Mouse (Mus musculus) embryonic fibroblast, embryonic 13.5 days (primary cell): ENCODE measurements around the gene Rabl3. TPM values are rescaled to one million over a fixed set of nuclear protein-coding genes. Genes with fewer than 3 reads are reported as not detected.

Experiments used
- H3K27ac ChIP-seq: 2 replicates; pipeline ENCODE4 v1.5.1; 2012; ENCODE audit warnings: low read length, control low read depth, inconsistent platforms; ENCODE audit not compliant: insufficient read depth
- H3K4me1 ChIP-seq: 2 replicates; pipeline ENCODE4 v1.6.1; 2011; ENCODE audit warnings: low read length; ENCODE audit not compliant: control insufficient read depth, insufficient read depth
- H3K4me3 ChIP-seq: 2 replicates; pipeline ENCODE4 v1.5.1; 2011; ENCODE audit warnings: mild to moderate bottlenecking, control low read depth, low read length; ENCODE audit not compliant: insufficient read depth
- CTCF ChIP-seq: IDR thresholded peaks from 2 replicates; pipeline ENCODE4 v1.5.1; 2011; ENCODE audit warnings: mild to moderate bottlenecking, control low read depth, low read length, moderate library complexity, borderline replicate concordance; ENCODE audit not compliant: insufficient read depth
- POLR2A ChIP-seq: IDR thresholded peaks from 2 replicates; pipeline ENCODE4 v1.6.1; 2011; ENCODE audit warnings: low read depth, mild to moderate bottlenecking, control low read depth, low read length, moderate library complexity
- polyA plus RNA-seq: library from polyadenylated mRNA; stranded (reverse); fragments of >200 nt; gene quantifications from 2 replicates; pipeline ENCODE4 v1.2.4, GENCODE M21; 2011; ENCODE audit warnings: low read depth; ENCODE audit not compliant: missing spikeins, insufficient read length

Gene Rabl3
- polyA plus RNA-seq, 1 experiment: 18.7 TPM

GRCm38 (mm10) chr16:37571554-37571953 is 31.9 kb downstream of the Rabl3 start:
- Histone ChIP-seq H3K27ac (no peak overlapping the region), H3K4me1 (no peaks in the 10 kb centered on the region)
- TF ChIP-seq CTCF: no peak
- no peak for TF ChIP-seq POLR2A

DNA sequence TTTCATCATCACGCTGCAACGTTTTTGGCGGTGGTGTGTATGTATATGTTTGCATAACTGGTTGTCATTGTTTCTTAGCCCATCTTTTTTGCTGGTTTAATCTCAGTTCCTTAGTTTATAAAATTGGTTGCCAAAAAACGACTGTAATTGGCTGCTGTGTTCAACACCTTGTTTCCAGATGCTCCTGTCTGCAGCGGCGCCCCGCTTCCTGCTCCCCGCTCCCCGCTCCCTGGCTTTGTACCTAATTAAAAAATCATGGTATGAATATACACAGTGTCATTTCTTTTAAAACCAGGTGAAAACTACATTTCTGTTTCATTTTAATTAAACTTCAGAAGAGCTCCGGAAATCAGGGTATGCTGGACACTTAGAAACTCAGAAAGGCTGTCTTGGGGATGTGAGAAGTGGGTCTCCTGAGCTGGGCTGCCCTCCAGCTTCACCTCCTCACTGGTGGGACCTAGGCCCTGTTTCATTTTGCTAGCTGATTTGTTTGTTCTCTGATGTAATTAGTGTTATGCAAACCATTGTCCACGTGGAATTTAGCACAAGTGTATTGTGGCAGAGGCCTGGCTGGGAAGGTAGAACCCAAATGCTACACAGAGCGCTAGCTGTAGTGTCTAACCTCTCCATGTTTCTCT is 32.6 kb downstream of the Rabl3 start:
- no peak overlapping the region for H3K27ac ChIP-seq
- TF ChIP-seq CTCF (no peak), POLR2A (no peak)
- no peak overlapping the region for H3K4me3 ChIP-seq
- H3K4me1 ChIP-seq: no peaks in the 10 kb centered on the region

More at GRCm38 (mm10) chr16:37571554-37571953, 31.9 kb downstream of the Rabl3 start:
- H3K4me3 ChIP-seq: no peak overlapping the region

GRCm38 (mm10) chr16:37573061-37573460 is 33.4 kb downstream of the Rabl3 start:
- Histone ChIP-seq H3K27ac (no peak overlapping the region), H3K4me1 (no peaks in the 10 kb centered on the region), H3K4me3 (no peak overlapping the region)
- TF ChIP-seq CTCF (no peak), POLR2A (no peak)

DNA sequence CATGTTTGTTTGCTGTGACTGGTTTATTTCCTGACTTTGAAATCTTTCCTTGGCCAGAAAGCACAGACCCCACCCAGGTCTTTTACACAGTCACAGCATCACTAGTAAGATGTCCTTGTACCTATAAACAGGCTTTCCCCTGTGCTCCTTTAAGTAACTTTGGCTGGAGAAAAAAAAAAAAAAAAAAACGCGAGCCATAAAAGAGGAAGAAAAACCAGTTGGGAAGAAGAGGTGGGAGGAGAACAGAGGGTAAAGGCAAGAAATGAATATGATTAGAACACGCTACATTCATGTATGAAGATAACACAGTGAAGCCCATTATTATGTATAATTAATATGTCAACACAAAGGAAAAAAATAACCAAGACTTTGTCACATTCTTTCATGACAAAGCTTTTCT is 35.6 kb downstream of the Rabl3 start:
- no peak overlapping the region for H3K27ac ChIP-seq
- TF ChIP-seq POLR2A (no peak), CTCF (no peak)
- H3K4me3 ChIP-seq: no peak overlapping the region
- H3K4me1 ChIP-seq: no peaks in the 10 kb centered on the region

DNA sequence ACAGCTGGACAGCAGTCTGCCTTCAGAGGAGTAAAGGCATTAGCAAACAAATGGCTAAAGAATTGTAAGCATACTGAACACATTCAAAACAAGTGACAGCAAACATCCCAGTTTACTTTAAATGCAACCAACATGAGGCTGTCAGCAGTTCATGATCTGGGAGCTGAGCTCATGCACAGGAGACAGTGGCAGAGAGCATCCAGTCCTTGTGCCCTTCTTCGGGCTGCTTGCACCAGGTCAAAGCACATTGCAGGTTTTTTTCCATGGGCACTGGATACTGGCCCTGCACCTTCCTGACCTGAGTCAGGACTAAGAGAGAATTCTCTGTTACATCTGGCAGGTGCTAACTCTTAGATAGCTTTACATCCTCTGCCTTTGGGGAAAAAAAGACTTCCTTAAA is 39.9 kb downstream of the Rabl3 start:
- Histone ChIP-seq H3K27ac (no peak overlapping the region), H3K4me1 (0 out of 2 replicates have a peak, but pooled peaks cover 2% of the 10 kb centered on the region), H3K4me3 (no peak overlapping the region)
- TF ChIP-seq CTCF (no peak), POLR2A (no peak)

- Histone ChIP-seq H3K4me1 (0 out of 2 replicates have a peak, but pooled peaks cover 2% of the 10 kb centered on the region), H3K27ac (no peak within 1 kb of the TSS), H3K4me3 (no peak within 1 kb of the TSS)
- TF ChIP-seq POLR2A: no peak
- no peak for TF ChIP-seq CTCF
These were observed 40.3 kb downstream of the Rabl3 start, which contains the start of gene Hgd for GRCm38 (mm10) chr16:37579994-37580393. Gene Hgd, plus strand, starts transcription at chr16:37580153.

- Histone ChIP-seq H3K4me1 (0 out of 2 replicates have a peak, but pooled peaks cover 2% of the 10 kb centered on the region), H3K27ac (no peak overlapping the region), H3K4me3 (no peak overlapping the region)
- no peak for TF ChIP-seq CTCF
- no peak for TF ChIP-seq POLR2A
These were observed 41.0 kb downstream of the Rabl3 start for GRCm38 (mm10) chr16:37580651-37581050.

GRCm38 (mm10) chr16:37581901-37582300 is 42.2 kb downstream of the Rabl3 start:
- no peak overlapping the region for H3K4me3 ChIP-seq
- TF ChIP-seq POLR2A (no peak), CTCF (no peak)
- H3K4me1 ChIP-seq: 0 out of 2 replicates have a peak, but pooled peaks cover 2% of the 10 kb centered on the region
- H3K27ac ChIP-seq: no peak overlapping the region

- Histone ChIP-seq H3K4me3 (no peak overlapping the region), H3K4me1 (0 out of 2 replicates have a peak, but pooled peaks cover 2% of the 10 kb centered on the region), H3K27ac (no peak overlapping the region)
- TF ChIP-seq POLR2A: no peak
- no peak for TF ChIP-seq CTCF
These were observed 43.6 kb downstream of the Rabl3 start for GRCm38 (mm10) chr16:37583306-37583705.

DNA sequence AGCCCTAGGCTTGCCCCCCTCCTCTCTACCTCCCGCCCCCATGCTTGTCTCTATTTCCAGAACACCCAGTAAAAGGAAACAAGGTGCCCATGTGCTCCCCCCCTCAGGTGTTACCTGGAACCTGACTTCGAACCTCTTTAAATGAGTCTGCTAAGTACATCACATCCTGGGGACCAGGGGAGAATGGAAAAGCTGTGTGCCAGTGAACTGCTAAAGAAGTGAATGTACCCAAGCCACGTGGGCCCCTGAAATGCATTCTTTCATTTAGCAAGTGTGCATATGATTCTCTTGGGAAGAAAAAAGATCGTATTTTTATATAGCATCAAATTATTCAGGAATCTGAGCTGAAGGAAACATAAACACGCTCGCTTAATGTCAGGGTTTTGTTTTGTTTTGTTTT is 44.1 kb downstream of the Rabl3 start:
- Histone ChIP-seq H3K4me1 (0 out of 2 replicates have a peak, but pooled peaks cover 2% of the 10 kb centered on the region), H3K27ac (no peak overlapping the region), H3K4me3 (no peak overlapping the region; the same call in 1 of the 2 replicates)
- TF ChIP-seq CTCF (no peak), POLR2A (no peak)
